Mouse (Mus musculus): ENCODE measurements around the gene Tube1. TPM values are rescaled to one million over a fixed set of nuclear protein-coding genes. Genes with fewer than 3 reads are reported as not detected.

Gene Tube1
- polyA plus RNA-seq, 1 experiment from 2014 or later, result 17.2 TPM

GRCm38 (mm10) chr10:39142216-39142615 lies 8.4 kb downstream of the Tube1 start:
- 87% methylated on average over 12 of the region's 12 CpGs for WGBS

GRCm38 (mm10) chr10:39156719-39157118 lies 22.9 kb downstream of the Tube1 start:
- Histone ChIP-seq H3K4me3 (no peak overlapping the region), H3K27me3 (ENCODE audit: insufficient read depth, poor library complexity, severe bottlenecking) (no peaks in the 10 kb centered on the region), H3K27ac (no peak overlapping the region), H3K36me3 (no peaks in the 10 kb centered on the region), H3K4me1 (no peaks in the 10 kb centered on the region), H3K9me3 (no peaks in the 10 kb centered on the region)
- 84% methylated on average over 5 of the region's 5 CpGs for WGBS
- no peak for DNase-seq (ENCODE audit: low spot score)

More at GRCm38 (mm10) chr10:39142216-39142615, 8.4 kb downstream of the Tube1 start:
- no peak overlapping the region for H3K4me3 ChIP-seq
- H3K9me3 ChIP-seq, result no peaks in the 10 kb centered on the region
- H3K4me1 ChIP-seq, result no peaks in the 10 kb centered on the region
- no peak for DNase-seq (ENCODE audit: low spot score)
- no peaks in the 10 kb centered on the region for H3K27me3 ChIP-seq (ENCODE audit: insufficient read depth, poor library complexity, severe bottlenecking)
- no peak overlapping the region for H3K27ac ChIP-seq
- peaks cover 84% of the 10 kb centered on the region for H3K36me3 ChIP-seq

- Histone ChIP-seq H3K9me3 (no peaks in the 10 kb centered on the region), H3K36me3 (no peaks in the 10 kb centered on the region), H3K27ac (no peak overlapping the region), H3K4me3 (no peak overlapping the region), H3K27me3 (ENCODE audit: insufficient read depth, poor library complexity, severe bottlenecking) (no peaks in the 10 kb centered on the region), H3K4me1 (no peaks in the 10 kb centered on the region)
- WGBS, result 96% methylated on average over 1 of the region's 1 CpGs
- DNase-seq (ENCODE audit: low spot score), result no peak
Measured at GRCm38 (mm10) chr10:39157321-39157720, 23.5 kb downstream of the Tube1 start.

GRCm38 (mm10) chr10:39158306-39158705 lies 24.5 kb downstream of the Tube1 start:
- no peak overlapping the region for H3K4me3 ChIP-seq
- H3K9me3 ChIP-seq, result no peaks in the 10 kb centered on the region
- no peak overlapping the region for H3K27ac ChIP-seq
- H3K4me1 ChIP-seq, result no peaks in the 10 kb centered on the region
- H3K27me3 ChIP-seq (ENCODE audit: insufficient read depth, poor library complexity, severe bottlenecking), result no peaks in the 10 kb centered on the region
- DNase-seq (ENCODE audit: low spot score), result no peak
- 52% methylated on average over 12 of the region's 12 CpGs for WGBS
- H3K36me3 ChIP-seq, result no peaks in the 10 kb centered on the region

GRCm38 (mm10) chr10:39161406-39161805 lies 27.6 kb downstream of the Tube1 start:
- Histone ChIP-seq H3K9me3 (no peaks in the 10 kb centered on the region), H3K36me3 (no peaks in the 10 kb centered on the region), H3K27ac (no peak overlapping the region), H3K4me3 (no peak overlapping the region), H3K4me1 (peaks cover 6% of the 10 kb centered on the region; the same call in 1 of the 2 replicates), H3K27me3 (ENCODE audit: insufficient read depth, poor library complexity, severe bottlenecking) (no peaks in the 10 kb centered on the region)
- WGBS, result 86% methylated on average over 1 of the region's 1 CpGs
- no peak for DNase-seq (ENCODE audit: low spot score)

GRCm38 (mm10) chr10:39162666-39163484 lies 29.1 kb downstream of the Tube1 start:
- peaks cover 6% of the 10 kb centered on the region; the same call in 1 of the 2 replicates for H3K4me1 ChIP-seq
- no peaks in the 10 kb centered on the region for H3K36me3 ChIP-seq
- no peak overlapping the region for H3K4me3 ChIP-seq
- 0 out of 2 replicates have a peak, but pooled peaks cover 5% of the 10 kb centered on the region for H3K27me3 ChIP-seq (ENCODE audit: insufficient read depth, poor library complexity, severe bottlenecking)
- H3K27ac ChIP-seq, result no peak overlapping the region
- DNase-seq (ENCODE audit: low spot score), result no peak
- no peaks in the 10 kb centered on the region for H3K9me3 ChIP-seq
- 62% methylated on average over 18 of the region's 18 CpGs for WGBS

- H3K4me3 ChIP-seq, result no peak within 1 kb of the TSS
- H3K27me3 ChIP-seq (ENCODE audit: insufficient read depth, poor library complexity, severe bottlenecking), result 0 out of 2 replicates have a peak, but pooled peaks cover 5% of the 10 kb centered on the region
- H3K36me3 ChIP-seq, result no peaks in the 10 kb centered on the region
- no peaks in the 10 kb centered on the region for H3K9me3 ChIP-seq
- H3K27ac ChIP-seq, result no peak within 1 kb of the TSS
- H3K4me1 ChIP-seq, result peaks cover 6% of the 10 kb centered on the region; the same call in 1 of the 2 replicates
- DNase-seq (ENCODE audit: low spot score), result no peak
- 86% methylated on average over 10 of the region's 10 CpGs for WGBS
Measured at GRCm38 (mm10) chr10:39163694-39164093, 29.9 kb downstream of the Tube1 start, which contains the start of gene Ccn6. Gene Ccn6 (minus strand): TSS chr10:39163794.

GRCm38 (mm10) chr10:39165632-39166115 lies 31.9 kb downstream of the Tube1 start:
- Histone ChIP-seq H3K27ac (peak overlapping the region; percentile 83), H3K9me3 (no peaks in the 10 kb centered on the region), H3K27me3 (ENCODE audit: insufficient read depth, poor library complexity, severe bottlenecking) (0 out of 2 replicates have a peak, but pooled peaks cover 5% of the 10 kb centered on the region), H3K4me1 (peaks cover 8% of the 10 kb centered on the region), H3K4me3 (peak overlapping the region; percentile 53), H3K36me3 (no peaks in the 10 kb centered on the region)
- DNase-seq (ENCODE audit: low spot score), result no peak
- WGBS, result 20% methylated on average over 11 of the region's 11 CpGs

- H3K4me1 ChIP-seq, result peaks cover 10% of the 10 kb centered on the region
Measured at GRCm38 (mm10) chr10:39167611-39168010, 33.8 kb downstream of the Tube1 start.

GRCm38 (mm10) chr10:39169642-39170041 lies 35.9 kb downstream of the Tube1 start:
- H3K4me1 ChIP-seq, result peaks cover 16% of the 10 kb centered on the region
- H3K9me3 ChIP-seq, result no peaks in the 10 kb centered on the region
- WGBS, result 56% methylated on average over 9 of the region's 9 CpGs
- no peak overlapping the region for H3K27ac ChIP-seq
- DNase-seq (ENCODE audit: low spot score), result no peak
- no peaks in the 10 kb centered on the region for H3K36me3 ChIP-seq
- H3K27me3 ChIP-seq (ENCODE audit: insufficient read depth, poor library complexity, severe bottlenecking), result 0 out of 2 replicates have a peak, but pooled peaks cover 5% of the 10 kb centered on the region
- H3K4me3 ChIP-seq, result no peak overlapping the region

More at GRCm38 (mm10) chr10:39167611-39168010, 33.8 kb downstream of the Tube1 start:
- no peak overlapping the region for H3K27ac ChIP-seq
- 0 out of 2 replicates have a peak, but pooled peaks cover 5% of the 10 kb centered on the region for H3K27me3 ChIP-seq (ENCODE audit: insufficient read depth, poor library complexity, severe bottlenecking)
- WGBS, result 74% methylated on average over 11 of the region's 11 CpGs
- no peaks in the 10 kb centered on the region for H3K36me3 ChIP-seq
- no peak overlapping the region for H3K4me3 ChIP-seq
- no peak for DNase-seq (ENCODE audit: low spot score)
- no peaks in the 10 kb centered on the region for H3K9me3 ChIP-seq

GRCm38 (mm10) chr10:39170181-39170580 lies 36.4 kb downstream of the Tube1 start:
- 15% methylated on average over 8 of the region's 8 CpGs for WGBS
- no peak for DNase-seq (ENCODE audit: low spot score)
- Histone ChIP-seq H3K27me3 (ENCODE audit: insufficient read depth, poor library complexity, severe bottlenecking) (0 out of 2 replicates have a peak, but pooled peaks cover 5% of the 10 kb centered on the region), H3K4me3 (no peak overlapping the region), H3K9me3 (no peaks in the 10 kb centered on the region), H3K36me3 (no peaks in the 10 kb centered on the region), H3K4me1 (peaks cover 20% of the 10 kb centered on the region), H3K27ac (no peak overlapping the region)

- Histone ChIP-seq H3K9me3 (no peaks in the 10 kb centered on the region), H3K36me3 (no peaks in the 10 kb centered on the region), H3K27me3 (ENCODE audit: insufficient read depth, poor library complexity, severe bottlenecking) (0 out of 2 replicates have a peak, but pooled peaks cover 5% of the 10 kb centered on the region), H3K4me1 (peaks cover 16% of the 10 kb centered on the region), H3K4me3 (peak overlapping the region; percentile 60), H3K27ac (no peak overlapping the region)
- no peak for DNase-seq (ENCODE audit: low spot score)
- 16% methylated on average over 6 of the region's 6 CpGs for WGBS
Measured at GRCm38 (mm10) chr10:39170706-39171105, 36.9 kb downstream of the Tube1 start.

GRCm38 (mm10) chr10:39171134-39171533 lies 37.4 kb downstream of the Tube1 start:
- peak; percentile 94 for DNase-seq (ENCODE audit: low spot score)
- Histone ChIP-seq H3K27me3 (ENCODE audit: insufficient read depth, poor library complexity, severe bottlenecking) (0 out of 2 replicates have a peak, but pooled peaks cover 5% of the 10 kb centered on the region), H3K4me1 (peaks cover 14% of the 10 kb centered on the region), H3K27ac (peak overlapping the region; percentile 71), H3K9me3 (no peaks in the 10 kb centered on the region), H3K4me3 (peak overlapping the region; percentile 60), H3K36me3 (no peaks in the 10 kb centered on the region)
- under 1% methylated on average over 19 of the region's 19 CpGs for WGBS

Measured in heart, embryonic 10.5 days (tissue).